Mouse (Mus musculus) embryonic facial prominence, embryonic 15.5 days (tissue): ENCODE results near the gene Clip1. TPM values are rescaled to one million over a fixed set of nuclear protein-coding genes. Genes with fewer than 3 reads are reported as not detected.

ENCODE experiments used
- ATAC-seq: fragments of 200-750 bp; cut with Nextera tagmentation; 2 replicates; pipeline ENCODE4 v1.8.0; 2017; ENCODE audit warnings: low read depth, moderate TSS enrichment; ENCODE audit not compliant: insufficient number of reproducible peaks, low FRiP score, low TSS enrichment
- H3K27ac ChIP-seq: fragments of 300-500 bp; sonication (generic); replicated peaks from 2 replicates; pipeline ENCODE4 v1.5.1; 2015; ENCODE audit warnings: mild to moderate bottlenecking, inconsistent platforms
- H3K27me3 ChIP-seq: fragments of 300-500 bp; sonication (generic); 2 replicates; pipeline ENCODE4 v1.6.1; 2015; ENCODE audit warnings: inconsistent platforms
- H3K36me3 ChIP-seq: fragments of 300-500 bp; sonication (generic); 2 replicates; pipeline ENCODE4 v1.6.1; 2015; ENCODE audit warnings: mild to moderate bottlenecking, inconsistent platforms
- H3K4me1 ChIP-seq: fragments of 300-500 bp; sonication (generic); 2 replicates; pipeline ENCODE4 v1.6.1; 2015; ENCODE audit warnings: inconsistent platforms
- H3K4me2 ChIP-seq: fragments of 300-500 bp; sonication (generic); replicated peaks from 2 replicates; pipeline ENCODE4 v1.6.1; 2015; ENCODE audit warnings: mild to moderate bottlenecking, inconsistent platforms
- H3K4me3 ChIP-seq: fragments of 300-500 bp; sonication (generic); replicated peaks from 2 replicates; pipeline ENCODE4 v1.5.1; 2015; ENCODE audit warnings: mild to moderate bottlenecking, inconsistent platforms
- H3K9ac ChIP-seq: fragments of 300-500 bp; sonication (generic); 2 replicates; pipeline ENCODE4 v1.6.1; 2015; ENCODE audit warnings: inconsistent platforms
- H3K9me3 ChIP-seq: fragments of 300-500 bp; sonication (generic); replicated peaks from 2 replicates; pipeline ENCODE4 v1.6.1; 2016; ENCODE audit warnings: inconsistent platforms
- WGBS: fragments of 180-500 bp; shearing (Covaris S2); methylation state at CpG from one replicate; pipeline ENCODE4 v1.1.7; 2015; 5-methylcytosine and 5-hydroxymethylcytosine counted together
- polyA plus RNA-seq: library from polyadenylated mRNA; unstranded; fragments of >200 nt; fragmentation: Nextera tagmentation; extraction: Ambion mirVana; gene quantifications from 2 replicates; pipeline ENCODE4 v1.2.1, GENCODE M21; 2015

Gene Clip1
- polyA plus RNA-seq, 1 experiment from 2014 or later = 43.0 TPM

DNA sequence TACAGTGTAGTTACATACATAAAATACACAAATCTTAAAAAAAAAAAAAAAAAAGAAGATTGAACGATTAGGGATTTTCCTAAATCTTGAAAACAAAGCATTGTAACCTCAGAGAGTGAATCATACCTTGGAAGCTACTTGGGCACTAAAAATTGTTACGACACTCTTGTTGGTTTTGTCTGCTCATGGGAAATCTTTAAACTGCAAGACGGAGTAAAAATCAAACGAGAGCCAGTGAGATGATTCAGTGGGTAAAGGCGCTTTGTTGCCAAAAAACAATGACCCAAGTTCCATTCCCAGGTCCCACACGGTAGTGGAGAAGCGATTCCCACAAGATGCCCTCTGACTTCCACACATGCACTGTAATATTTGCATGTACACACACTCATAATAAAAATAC is 11.8 kb upstream of the Clip1 start:
- Histone ChIP-seq H3K4me3 (no peak overlapping the region), H3K4me1 (no peaks in the 10 kb centered on the region), H3K27me3 (no peaks in the 10 kb centered on the region), H3K36me3 (peaks cover 26% of the 10 kb centered on the region), H3K9ac (no peak overlapping the region), H3K27ac (0 out of 2 replicates have a peak overlapping the region, but pooled peaks have one; percentile 39), H3K9me3 (no peaks in the 10 kb centered on the region), H3K4me2 (no peak overlapping the region)
- no peak for ATAC-seq
- WGBS = 88% methylated on average over 7 of the region's 7 CpGs

DNA sequence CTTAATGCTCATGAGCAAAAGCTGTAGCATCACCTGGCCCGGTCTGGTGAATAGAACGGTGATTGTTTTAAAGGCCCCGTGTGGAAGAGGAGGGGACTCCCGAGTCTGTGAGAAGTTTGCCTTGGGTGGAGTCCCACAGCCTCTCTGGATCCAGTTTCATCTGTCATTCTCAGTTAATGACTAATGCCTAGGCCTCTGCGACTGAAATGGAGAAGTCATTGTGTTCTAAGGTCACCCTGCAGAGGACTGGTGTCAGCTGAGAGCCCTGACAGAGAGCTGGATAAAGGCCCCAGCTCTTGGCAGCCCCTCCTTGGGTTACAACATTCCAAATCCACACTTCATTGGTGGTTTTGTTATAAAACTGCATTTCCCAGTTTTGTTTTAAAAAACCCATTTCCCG is 10.1 kb upstream of the Clip1 start:
- Histone ChIP-seq H3K4me1 (no peaks in the 10 kb centered on the region), H3K9me3 (no peaks in the 10 kb centered on the region), H3K27ac (no peak overlapping the region), H3K4me3 (no peak overlapping the region), H3K4me2 (no peak overlapping the region), H3K36me3 (peaks cover 11% of the 10 kb centered on the region), H3K27me3 (no peaks in the 10 kb centered on the region), H3K9ac (no peak overlapping the region)
- no peak for ATAC-seq
- WGBS = 42% methylated on average over 6 of the region's 6 CpGs

GRCm38 (mm10) chr5:123683377-123684220 is 819 bp downstream of the Clip1 start:
- Histone ChIP-seq H3K4me3 (peak overlapping the region; percentile 86), H3K9ac (peak overlapping the region; percentile 89), H3K27ac (peak overlapping the region; percentile 92), H3K4me2 (peak overlapping the region; percentile 79), H3K4me1 (peaks cover 21% of the 10 kb centered on the region), H3K36me3 (no peaks in the 10 kb centered on the region), H3K9me3 (no peaks in the 10 kb centered on the region), H3K27me3 (no peaks in the 10 kb centered on the region)
- under 1% methylated on average over 89 of the region's 92 CpGs for WGBS
- ATAC-seq = peak; percentile 64

DNA sequence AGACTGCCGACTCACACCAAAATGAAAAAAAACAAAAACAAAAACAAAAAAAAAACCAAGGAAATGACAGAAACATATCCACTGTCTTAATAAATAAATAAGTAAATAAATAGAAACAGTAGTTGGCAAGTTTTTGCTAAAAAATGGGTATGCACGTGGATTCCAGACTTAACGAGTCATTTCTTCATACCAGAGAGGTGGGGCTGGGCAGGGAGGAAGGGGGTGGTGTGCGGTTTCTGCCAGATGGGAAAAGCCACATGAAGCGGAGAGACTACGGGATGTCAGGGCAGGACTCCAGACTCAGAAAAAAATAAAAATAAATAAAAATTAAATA is 1.4 kb downstream of the Clip1 start:
- WGBS = 3% methylated on average over 6 of the region's 6 CpGs
- no peaks in the 10 kb centered on the region for H3K9me3 ChIP-seq
- no peaks in the 10 kb centered on the region for H3K27me3 ChIP-seq
- H3K4me1 ChIP-seq = peaks cover 21% of the 10 kb centered on the region
- H3K4me2 ChIP-seq = peak overlapping the region; percentile 79
- peak overlapping the region; percentile 92 for H3K27ac ChIP-seq
- no peak overlapping the region for H3K9ac ChIP-seq
- ATAC-seq = no peak
- peak overlapping the region; percentile 86 for H3K4me3 ChIP-seq
- no peaks in the 10 kb centered on the region for H3K36me3 ChIP-seq

DNA sequence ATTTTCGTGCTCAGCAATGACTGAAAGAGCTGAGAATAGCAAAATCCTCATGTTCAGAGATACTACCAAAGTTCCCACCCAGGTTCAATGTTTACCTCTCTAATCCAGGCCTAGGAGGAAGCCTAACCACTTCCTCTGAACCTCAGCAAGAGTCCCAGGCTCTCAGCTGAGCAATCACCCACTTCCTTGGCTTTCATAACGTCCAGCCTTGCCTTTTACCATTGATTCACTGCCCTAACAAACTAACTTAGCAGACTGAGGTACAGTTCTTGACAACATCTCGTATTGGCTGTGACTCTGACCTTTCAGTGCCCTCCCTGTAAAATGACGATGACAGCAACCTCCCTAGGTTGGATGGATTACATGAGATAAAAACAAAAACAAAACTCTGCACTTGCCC is 2.0 kb downstream of the Clip1 start:
- no peaks in the 10 kb centered on the region for H3K27me3 ChIP-seq
- H3K4me3 ChIP-seq = peak overlapping the region; percentile 86
- no peak overlapping the region for H3K9ac ChIP-seq
- H3K36me3 ChIP-seq = no peaks in the 10 kb centered on the region
- no peak for ATAC-seq
- 0 out of 2 replicates have a peak overlapping the region, but pooled peaks have one; percentile 92 for H3K27ac ChIP-seq
- 38% methylated on average over 4 of the region's 4 CpGs for WGBS
- H3K4me1 ChIP-seq = peaks cover 22% of the 10 kb centered on the region
- H3K9me3 ChIP-seq = no peaks in the 10 kb centered on the region
- peak overlapping the region; percentile 79 for H3K4me2 ChIP-seq

DNA sequence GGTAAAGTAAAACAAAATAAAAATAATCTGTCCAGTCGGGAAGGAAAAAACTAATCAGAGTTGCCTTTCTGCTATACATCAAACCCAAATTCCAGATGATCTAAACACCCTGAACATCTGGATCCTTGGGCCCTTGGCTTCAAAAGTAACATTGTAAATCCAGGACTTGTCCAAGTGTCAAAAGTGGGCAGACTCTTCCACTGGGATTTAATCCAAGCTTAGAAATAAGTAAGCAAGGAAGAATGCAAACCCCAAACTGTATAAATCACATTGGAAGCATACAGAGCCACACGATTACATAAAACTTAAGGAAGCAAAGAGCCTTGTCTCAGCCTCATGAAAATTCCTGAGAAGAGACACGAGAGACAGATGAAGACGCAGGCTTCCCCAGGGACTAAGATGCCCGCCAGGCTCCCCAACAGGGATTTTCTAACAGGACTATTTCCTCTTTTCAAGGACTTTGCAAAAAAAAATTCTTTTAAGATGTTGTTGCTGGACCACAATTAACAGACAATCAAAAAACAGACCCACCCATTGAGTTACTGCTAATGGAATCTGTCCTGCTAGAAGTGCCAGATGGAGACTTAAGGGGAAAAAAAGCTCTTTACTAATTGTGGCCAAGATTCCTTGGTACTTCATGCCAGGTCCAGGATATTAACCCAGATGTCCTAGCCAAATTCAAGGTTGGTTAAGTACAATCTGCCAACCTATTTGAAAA is 4.7 kb downstream of the Clip1 start:
- H3K9me3 ChIP-seq = no peaks in the 10 kb centered on the region
- H3K27ac ChIP-seq = peak overlapping the region; percentile 49; the same call in 1 of the 2 replicates
- no peak for ATAC-seq
- no peak overlapping the region for H3K4me3 ChIP-seq
- H3K4me2 ChIP-seq = no peak overlapping the region; the same call in 1 of the 2 replicates
- WGBS = 21% methylated on average over 5 of the region's 5 CpGs
- no peak overlapping the region for H3K9ac ChIP-seq
- H3K4me1 ChIP-seq = peaks cover 23% of the 10 kb centered on the region
- H3K36me3 ChIP-seq = no peaks in the 10 kb centered on the region
- H3K27me3 ChIP-seq = no peaks in the 10 kb centered on the region

- Histone ChIP-seq H3K36me3 (no peaks in the 10 kb centered on the region), H3K27ac (0 out of 2 replicates have a peak overlapping the region, but pooled peaks have one; percentile 49), H3K4me1 (peaks cover 23% of the 10 kb centered on the region), H3K4me2 (no peak overlapping the region), H3K9ac (no peak overlapping the region), H3K9me3 (no peaks in the 10 kb centered on the region), H3K27me3 (no peaks in the 10 kb centered on the region), H3K4me3 (no peak overlapping the region)
- 80% methylated on average over 3 of the region's 3 CpGs for WGBS
- ATAC-seq = no peak
These were observed 5.3 kb downstream of the Clip1 start for GRCm38 (mm10) chr5:123679106-123679505.

DNA sequence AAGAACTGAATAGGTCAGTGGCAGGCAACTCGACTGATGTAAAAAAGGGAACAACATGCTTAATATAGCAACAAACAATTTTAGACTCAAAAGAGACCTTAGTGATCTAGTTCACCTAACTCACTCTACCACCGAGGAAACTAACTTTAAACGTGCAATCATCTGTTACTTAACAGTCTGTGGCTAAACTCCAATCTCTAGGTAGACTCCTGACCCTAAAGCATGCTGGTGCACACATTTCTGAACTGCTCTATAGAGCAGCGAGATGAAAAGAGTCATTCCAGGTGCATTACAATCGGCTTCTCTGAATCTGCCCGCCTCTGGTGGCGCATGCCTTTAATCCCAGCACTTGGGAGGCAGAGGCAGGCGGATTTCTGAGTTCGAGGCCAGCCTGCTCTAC is 8.7 kb downstream of the Clip1 start:
- no peak for ATAC-seq
- Histone ChIP-seq H3K27me3 (no peaks in the 10 kb centered on the region), H3K9ac (no peak overlapping the region), H3K36me3 (no peaks in the 10 kb centered on the region), H3K4me3 (no peak overlapping the region), H3K4me1 (peaks cover 20% of the 10 kb centered on the region), H3K27ac (no peak overlapping the region), H3K9me3 (no peaks in the 10 kb centered on the region), H3K4me2 (no peak overlapping the region)
- 77% methylated on average over 9 of the region's 9 CpGs for WGBS

DNA sequence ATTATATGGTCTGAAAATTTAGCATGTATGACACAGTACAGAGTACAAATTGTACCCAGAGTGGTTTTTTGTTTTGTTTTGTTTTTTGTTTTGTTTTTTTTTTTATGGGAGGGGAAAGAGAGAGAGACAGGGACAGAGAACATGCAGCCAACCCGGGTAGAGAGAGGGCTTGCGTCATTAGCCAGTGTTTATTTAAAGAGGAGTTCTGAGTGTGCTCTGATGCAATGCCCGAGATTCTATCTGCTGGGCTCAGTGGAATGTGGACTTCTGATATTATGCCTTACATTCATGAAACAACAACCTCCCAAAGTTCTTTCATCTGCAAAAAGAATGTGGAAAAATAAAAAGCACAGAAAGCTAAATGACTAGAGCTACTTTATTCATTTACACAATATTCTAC is 9.2 kb downstream of the Clip1 start:
- Histone ChIP-seq H3K4me2 (no peak overlapping the region), H3K27ac (no peak overlapping the region), H3K4me3 (no peak overlapping the region), H3K9me3 (no peaks in the 10 kb centered on the region), H3K36me3 (no peaks in the 10 kb centered on the region), H3K9ac (no peak overlapping the region), H3K4me1 (peaks cover 25% of the 10 kb centered on the region), H3K27me3 (no peaks in the 10 kb centered on the region)
- WGBS = 32% methylated on average over 3 of the region's 3 CpGs
- ATAC-seq = no peak

- no peak for ATAC-seq
- Histone ChIP-seq H3K36me3 (no peaks in the 10 kb centered on the region), H3K27ac (peak overlapping the region; percentile 74), H3K9me3 (no peaks in the 10 kb centered on the region), H3K9ac (no peak overlapping the region), H3K4me2 (no peak overlapping the region), H3K4me1 (peaks cover 18% of the 10 kb centered on the region), H3K27me3 (no peaks in the 10 kb centered on the region), H3K4me3 (peak overlapping the region; percentile 7; the same call in 1 of the 2 replicates)
- WGBS = 65% methylated on average over 3 of the region's 3 CpGs
These were observed 13.0 kb downstream of the Clip1 start for GRCm38 (mm10) chr5:123671473-123671820.

DNA sequence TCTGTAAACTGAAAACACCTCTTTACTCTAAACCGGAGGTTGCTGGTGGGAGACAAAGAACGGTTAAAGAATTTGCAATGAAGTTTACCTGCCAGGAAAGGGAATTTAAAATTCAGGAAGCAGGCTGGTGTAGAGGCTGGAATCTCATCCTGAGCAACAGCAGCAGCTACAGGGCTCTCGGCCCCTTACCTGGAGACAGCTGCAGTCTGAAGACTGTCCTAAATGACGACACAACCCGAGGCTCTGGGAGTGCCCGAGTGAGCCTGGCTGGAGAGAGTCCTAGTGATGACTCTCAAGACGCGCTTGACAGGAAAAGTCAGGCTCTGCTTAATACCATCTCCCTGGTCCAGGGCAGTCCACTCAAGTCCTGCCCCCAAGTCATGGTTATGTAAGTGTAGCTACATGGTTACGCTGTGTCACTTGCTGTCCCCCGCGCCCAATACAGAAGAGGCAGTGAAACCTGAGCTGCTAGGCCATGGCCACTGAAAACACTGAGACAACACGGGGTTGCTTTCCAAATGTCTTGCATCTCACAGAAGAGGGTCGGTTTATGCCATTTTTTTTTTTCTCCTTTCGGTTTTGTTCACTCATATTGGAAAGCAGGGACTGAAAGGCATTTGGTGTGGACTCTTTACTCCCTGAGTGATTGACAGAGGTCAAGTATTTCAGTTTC is 13.5 kb downstream of the Clip1 start:
- 16% methylated on average over 14 of the region's 14 CpGs for WGBS
- H3K27me3 ChIP-seq = no peaks in the 10 kb centered on the region
- peak overlapping the region; percentile 74 for H3K27ac ChIP-seq
- H3K9me3 ChIP-seq = no peaks in the 10 kb centered on the region
- H3K36me3 ChIP-seq = no peaks in the 10 kb centered on the region
- H3K9ac ChIP-seq = no peak overlapping the region
- ATAC-seq = no peak; the same call in 1 of the 2 replicates
- H3K4me1 ChIP-seq = peaks cover 18% of the 10 kb centered on the region
- peak overlapping the region; percentile 7 for H3K4me3 ChIP-seq
- peak overlapping the region; percentile 19 for H3K4me2 ChIP-seq
